Mouse (Mus musculus) megakaryocyte, embryonic 14.5 days (primary cell): ENCODE results near the gene Usp54.

Experiments used
- FLI1 ChIP-seq: IDR thresholded peaks from 2 replicates; pipeline ENCODE4 v1.6.1; 2012; ENCODE audit warnings: low read length, inconsistent platforms, mixed read lengths
- GATA1 ChIP-seq: IDR thresholded peaks from 3 replicates; pipeline ENCODE4 v1.6.1; 2012; ENCODE audit warnings: mixed read lengths, low read length, inconsistent platforms, borderline replicate concordance

GRCm38 (mm10) chr14:20609519-20609918 lies 31.3 kb downstream of the Usp54 start:
- no peak for TF ChIP-seq GATA1
- no peak for TF ChIP-seq FLI1
